Mouse (Mus musculus): ENCODE data around the gene Hist1h2bp. TPM values are rescaled to one million over a fixed set of nuclear protein-coding genes. Genes with fewer than 3 reads are reported as not detected.
A peak's percentile ranks its signal among the peaks of the same experiment; 100 is the strongest.
"Not testable (repeated sequence)": the region's sequence is repeated elsewhere in the genome, so short reads cannot be mapped to it uniquely, and the experiment has no call there.

Gene Hist1h2bp
- polyA plus RNA-seq, 1 experiment from 2014 or later: 1.4 TPM

- Histone ChIP-seq H3K4me2 (peak overlapping the region; percentile 76; the same call in 1 of the 2 replicates), H3K4me1 (replicated peaks) (peaks cover 45% of the 10 kb centered on the region), H3K36me3 (no peaks in the 10 kb centered on the region), H3K9me3 (replicated peaks) (no peaks in the 10 kb centered on the region), H3K27me3 (no peaks in the 10 kb centered on the region), H3K4me3 (peak overlapping the region; percentile 51; the same call in 1 of the 2 replicates), H3K9ac (0 out of 2 replicates have a peak overlapping the region, but pooled peaks have one; percentile 28), H3K27ac (peak overlapping the region; percentile 73)
- WGBS: 54% methylated on average over 6 of the region's 6 CpGs
- ATAC-seq (replicated peaks; ENCODE audit: insufficient number of reproducible peaks, insufficient read depth, low FRiP score, low read depth): no peak
Observed at GRCm38 (mm10) chr13:21784311-21784710, 3.0 kb upstream of the Hist1h2bp start.

- H3K36me3 ChIP-seq: no peaks in the 10 kb centered on the region
- H3K4me1 ChIP-seq (replicated peaks): peaks cover 38% of the 10 kb centered on the region
- peak overlapping the region; percentile 64 for H3K4me2 ChIP-seq
- 7% methylated on average over 8 of the region's 8 CpGs for WGBS
- H3K4me3 ChIP-seq: peak overlapping the region; percentile 46
- H3K27me3 ChIP-seq: no peaks in the 10 kb centered on the region
- H3K9me3 ChIP-seq (replicated peaks): no peaks in the 10 kb centered on the region
- ATAC-seq (replicated peaks; ENCODE audit: insufficient number of reproducible peaks, insufficient read depth, low FRiP score, low read depth): no peak
- peak overlapping the region; percentile 83 for H3K27ac ChIP-seq
- H3K9ac ChIP-seq: peak overlapping the region; percentile 54
Observed at GRCm38 (mm10) chr13:21786189-21786898, 917 bp upstream of the Hist1h2bp start.

GRCm38 (mm10) chr13:21787760-21788593 is 716 bp downstream of the Hist1h2bp start:
- ATAC-seq (replicated peaks; ENCODE audit: insufficient number of reproducible peaks, insufficient read depth, low FRiP score, low read depth): peak; percentile 3; the same call in 1 of the 2 replicates
- peaks cover 30% of the 10 kb centered on the region for H3K4me1 ChIP-seq (replicated peaks)
- H3K4me2 ChIP-seq: peak overlapping the region; percentile 64
- H3K27ac ChIP-seq: peak overlapping the region; percentile 83
- 24% methylated on average over 17 of the region's 21 CpGs for WGBS
- H3K9me3 ChIP-seq (replicated peaks): no peaks in the 10 kb centered on the region
- H3K27me3 ChIP-seq: no peaks in the 10 kb centered on the region
- no peaks in the 10 kb centered on the region for H3K36me3 ChIP-seq
- no peak overlapping the region for H3K9ac ChIP-seq
- H3K4me3 ChIP-seq: peak overlapping the region; percentile 46

- no peak overlapping the region for H3K4me2 ChIP-seq
- H3K27ac ChIP-seq: no peak overlapping the region
- no peaks in the 10 kb centered on the region for H3K36me3 ChIP-seq
- H3K4me1 ChIP-seq (replicated peaks): peaks cover 20% of the 10 kb centered on the region
- no peaks in the 10 kb centered on the region for H3K9me3 ChIP-seq (replicated peaks)
- ATAC-seq (replicated peaks; ENCODE audit: insufficient number of reproducible peaks, insufficient read depth, low FRiP score, low read depth): no peak
- no peaks in the 10 kb centered on the region for H3K27me3 ChIP-seq
- H3K4me3 ChIP-seq: no peak overlapping the region
- H3K9ac ChIP-seq: no peak overlapping the region
- 54% methylated on average over 6 of the region's 6 CpGs for WGBS
Observed at GRCm38 (mm10) chr13:21789925-21790324, 2.7 kb downstream of the Hist1h2bp start.

- Histone ChIP-seq H3K9ac (peak overlapping the region; percentile 47), H3K27ac (no peak overlapping the region), H3K27me3 (no peaks in the 10 kb centered on the region), H3K4me1 (replicated peaks) (peaks cover 20% of the 10 kb centered on the region), H3K4me2 (peak overlapping the region; percentile 69), H3K4me3 (peak overlapping the region; percentile 36), H3K36me3 (no peaks in the 10 kb centered on the region), H3K9me3 (replicated peaks) (no peaks in the 10 kb centered on the region)
- no peak for ATAC-seq (replicated peaks; ENCODE audit: insufficient number of reproducible peaks, insufficient read depth, low FRiP score, low read depth)
- WGBS: 8% methylated on average over 18 of the region's 18 CpGs
Observed at GRCm38 (mm10) chr13:21790601-21791283, 3.5 kb downstream of the Hist1h2bp start.

- H3K36me3 ChIP-seq: no peaks in the 10 kb centered on the region
- ATAC-seq (replicated peaks; ENCODE audit: insufficient number of reproducible peaks, insufficient read depth, low FRiP score, low read depth): no peak
- H3K4me1 ChIP-seq (replicated peaks): peaks cover 4% of the 10 kb centered on the region
- no peak overlapping the region for H3K9ac ChIP-seq
- no peak overlapping the region for H3K27ac ChIP-seq
- no peak overlapping the region for H3K4me2 ChIP-seq
- WGBS: 89% methylated on average over 7 of the region's 7 CpGs
- no peak overlapping the region for H3K4me3 ChIP-seq
- no peaks in the 10 kb centered on the region for H3K27me3 ChIP-seq
- H3K9me3 ChIP-seq (replicated peaks): no peaks in the 10 kb centered on the region
Observed at GRCm38 (mm10) chr13:21795584-21795983, 8.3 kb downstream of the Hist1h2bp start.

GRCm38 (mm10) chr13:21797163-21797562 is 9.9 kb downstream of the Hist1h2bp start:
- not testable (repeated sequence) for H3K9me3 ChIP-seq (replicated peaks); H3K9ac ChIP-seq; H3K27me3 ChIP-seq; H3K36me3 ChIP-seq; H3K4me3 ChIP-seq; H3K4me1 ChIP-seq (replicated peaks); H3K27ac ChIP-seq; ATAC-seq (replicated peaks; ENCODE audit: insufficient number of reproducible peaks, insufficient read depth, low FRiP score, low read depth); H3K4me2 ChIP-seq

- H3K4me3 ChIP-seq; H3K27me3 ChIP-seq; H3K9ac ChIP-seq; H3K27ac ChIP-seq; H3K9me3 ChIP-seq (replicated peaks); H3K4me1 ChIP-seq (replicated peaks); H3K4me2 ChIP-seq; ATAC-seq (replicated peaks; ENCODE audit: insufficient number of reproducible peaks, insufficient read depth, low FRiP score, low read depth); H3K36me3 ChIP-seq: not testable (repeated sequence)
- WGBS: no CpG with 5 or more reads among the region's 4 CpGs
Observed at GRCm38 (mm10) chr13:21803058-21803457, 15.8 kb downstream of the Hist1h2bp start.

GRCm38 (mm10) chr13:21810073-21810472 is 22.8 kb downstream of the Hist1h2bp start, which contains the start of the genes Hist1h2bq and Hist1h2ao:
Gene Hist1h2bq (minus strand): TSS chr13:21810197.
Gene Hist1h2ao (plus strand): TSS chr13:21810465.
- not testable (repeated sequence) for H3K9me3 ChIP-seq (replicated peaks)
- WGBS: no CpG with 5 or more reads among the region's 23 CpGs

GRCm38 (mm10) chr13:21811074-21811473 is 23.8 kb downstream of the Hist1h2bp start:
- ATAC-seq (replicated peaks; ENCODE audit: insufficient number of reproducible peaks, insufficient read depth, low FRiP score, low read depth); H3K4me2 ChIP-seq; H3K4me1 ChIP-seq (replicated peaks); H3K27ac ChIP-seq; H3K27me3 ChIP-seq; H3K9ac ChIP-seq; H3K36me3 ChIP-seq; H3K4me3 ChIP-seq; H3K9me3 ChIP-seq (replicated peaks): not testable (repeated sequence)
- WGBS: no CpG with 5 or more reads among the region's 8 CpGs

More at GRCm38 (mm10) chr13:21810073-21810472, 22.8 kb downstream of the Hist1h2bp start, which contains the start of the genes Hist1h2bq and Hist1h2ao:
- not testable (repeated sequence) for H3K4me3 ChIP-seq; H3K4me1 ChIP-seq (replicated peaks); H3K4me2 ChIP-seq; H3K27me3 ChIP-seq; H3K9ac ChIP-seq; H3K27ac ChIP-seq; H3K36me3 ChIP-seq
- ATAC-seq (replicated peaks; ENCODE audit: insufficient number of reproducible peaks, insufficient read depth, low FRiP score, low read depth): peak; percentile 95

- no CpG with 5 or more reads among the region's 24 CpGs for WGBS
- H3K9ac ChIP-seq; H3K36me3 ChIP-seq; H3K9me3 ChIP-seq (replicated peaks); H3K27me3 ChIP-seq; H3K4me1 ChIP-seq (replicated peaks): not testable (repeated sequence)
- peak within 1 kb of the TSS; percentile 37; the same call in 1 of the 2 replicates for H3K27ac ChIP-seq
- 0 out of 2 replicates have a peak within 1 kb of the TSS, but pooled peaks have one; percentile 24 for H3K4me3 ChIP-seq
- peak within 1 kb of the TSS; percentile 48 for H3K4me2 ChIP-seq
- peak; percentile 62 for ATAC-seq (replicated peaks; ENCODE audit: insufficient number of reproducible peaks, insufficient read depth, low FRiP score, low read depth)
Observed at GRCm38 (mm10) chr13:21811539-21811938, 24.3 kb downstream of the Hist1h2bp start, which contains the start of gene Hist1h4m. Gene Hist1h4m (plus strand): TSS chr13:21811746.
